Mouse (Mus musculus) lung, postnatal 0 days (tissue): ENCODE results near the gene Fmnl3.

ENCODE experiments used
- CTCF ChIP-seq: IDR thresholded peaks from 2 replicates; pipeline ENCODE4 v1.5.1; 2016; ENCODE audit warnings: antibody characterized with exemption, mild to moderate bottlenecking
- EP300 ChIP-seq: IDR thresholded peaks from 2 replicates; pipeline ENCODE4 v1.6.1; 2016; ENCODE audit warnings: antibody characterized with exemption, mild to moderate bottlenecking, control low read depth

DNA sequence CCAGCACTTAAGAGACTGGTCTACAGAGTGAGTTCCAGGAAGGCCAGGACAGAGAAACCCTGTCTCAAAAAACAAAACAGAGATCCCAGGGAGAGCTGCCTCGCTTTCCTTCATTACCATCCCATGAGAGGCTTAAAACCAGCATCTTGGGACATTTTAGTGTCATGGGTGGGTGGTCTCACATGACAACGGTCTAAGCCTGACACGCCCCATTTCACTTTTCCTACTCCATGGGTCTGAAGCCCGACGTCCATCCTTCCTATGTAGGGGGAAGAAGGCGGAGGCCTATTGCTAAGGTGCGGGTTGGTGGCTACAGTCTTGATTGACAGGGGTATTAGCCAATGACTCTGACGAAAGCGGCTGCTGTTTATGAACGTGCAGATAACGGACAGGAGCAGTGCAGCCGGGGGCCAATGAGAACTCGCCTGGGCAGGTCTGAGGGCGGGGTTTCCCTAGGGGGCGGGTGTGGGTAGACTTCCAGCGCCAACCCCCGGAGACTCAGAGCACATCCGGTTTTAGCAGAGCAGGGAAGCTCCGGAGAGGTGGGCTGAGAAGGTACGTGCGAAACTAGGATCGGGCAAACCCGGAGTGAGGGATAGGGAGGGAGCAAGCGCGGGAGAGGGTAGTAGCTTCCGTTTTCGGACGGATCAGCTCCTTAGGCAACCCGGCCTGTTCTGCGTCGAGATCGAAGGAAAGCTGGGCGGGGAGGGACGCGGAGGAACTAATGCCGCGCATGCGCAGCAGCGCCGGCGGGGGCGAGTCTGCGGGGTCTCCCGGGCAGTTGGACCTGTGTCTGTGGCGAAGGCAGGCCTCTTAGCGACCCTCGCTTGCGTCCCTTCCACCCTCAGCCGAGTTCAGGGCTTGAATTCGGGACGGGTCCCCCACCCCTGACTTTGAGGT lies 22.5 kb upstream of the Fmnl3 start, which contains the start of gene Tmbim6:
- TF ChIP-seq CTCF (0 out of 2 replicates have a peak, but pooled peaks have one; percentile 32), EP300 (peak; percentile 22; the same call in 1 of the 2 replicates)
